8 mouse cellular contexts compared by ENCODE assay signal in the genomic region with DNA sequence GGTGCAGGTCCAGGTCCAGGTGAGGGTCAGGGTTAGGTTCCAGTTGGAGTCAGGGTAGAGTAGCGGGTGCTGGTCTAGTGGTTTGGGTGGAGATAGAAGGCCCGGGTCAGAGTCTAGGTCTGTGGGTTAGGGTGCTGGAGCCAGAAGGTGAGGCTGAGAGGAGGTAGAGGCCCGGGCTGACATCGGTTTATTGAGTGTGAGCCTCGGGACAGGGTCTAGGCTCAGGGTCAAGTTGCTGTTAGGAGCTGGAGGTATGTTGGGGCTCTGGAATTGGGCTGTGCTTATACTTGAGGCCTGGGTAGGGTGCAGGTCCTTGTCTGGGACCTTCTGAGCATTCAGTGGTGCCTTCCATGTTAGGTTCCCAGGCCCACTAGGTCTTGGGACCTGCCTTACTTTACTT. TPM values are rescaled to one million over a fixed set of nuclear protein-coding genes. Genes with fewer than 3 reads are reported as not detected.
DNase-seq lines count a peak whose midpoint lies in the region; ATAC-seq and TF ChIP-seq lines count a peak whose summit lies in the region.

No protein-coding gene starts in this region.

- no peak for DNase-seq in heart, postnatal 25 days (ENCODE audit: low spot score)
- DNase-seq in ES-E14 (ENCODE audit: low read depth, low spot score) (no peak), MN1 (ENCODE audit: low spot score) (no peak)
- DNase-seq in heart, postnatal 0 days (ENCODE audit: low spot score) = no peak
- DNase-seq in liver, postnatal 0 days = no peak
- no peak for DNase-seq in spleen, postnatal 10 days (ENCODE audit: low spot score in 2 of 2)
- no peak for DNase-seq in thymus, postnatal 10 days (ENCODE audit: low spot score in 2 of 2)

- WGBS in heart, embryonic 11.5 days (ENCODE audit: insufficient replicate concordance) = 50% methylated on average over 5 of the region's 5 CpGs
- WGBS in heart, postnatal 0 days = 51% methylated on average over 5 of the region's 5 CpGs
- 36% methylated on average over 5 of the region's 5 CpGs for WGBS in liver, postnatal 0 days (ENCODE audit: insufficient replicate concordance)

- H3K4me2 ChIP-seq in heart, embryonic 11.5 days = peak overlapping the region; percentile 92
- H3K4me2 ChIP-seq in heart, postnatal 0 days (ENCODE audit: low read depth, low read length) = peak overlapping the region; percentile 97
- H3K4me2 ChIP-seq in liver, postnatal 0 days (ENCODE audit: low read depth, low read length) = peak overlapping the region; percentile 98

- peak overlapping the region; percentile 89 for H3K4me3 ChIP-seq in heart, embryonic 11.5 days (ENCODE audit: low read depth, low read length)
- H3K4me3 ChIP-seq in ES-E14 (ENCODE audit: insufficient read depth in 1 of 2, low read depth in 1 of 2, low read length in 2 of 2, poor library complexity in 1 of 2, severe bottlenecking in 1 of 2) = peak overlapping the region; percentile 84 to 89
- H3K4me3 ChIP-seq in heart, postnatal 0 days (ENCODE audit: low read depth, low read length) = peak overlapping the region; percentile 96
- peak overlapping the region; percentile 90 for H3K4me3 ChIP-seq in liver, postnatal 0 days (ENCODE audit: low read depth, low read length)

- peak overlapping the region; percentile 82 for H3K9ac ChIP-seq in heart, embryonic 11.5 days (ENCODE audit: low read depth, low read length)
- H3K9ac ChIP-seq in ES-E14 (ENCODE audit: insufficient read depth, low read depth, low read length, poor library complexity, severe bottlenecking) = peak overlapping the region; percentile 89
- H3K9ac ChIP-seq in heart, postnatal 0 days (replicated peaks; ENCODE audit: low read depth, low read length) = peak overlapping the region; percentile 76
- H3K9ac ChIP-seq in liver, postnatal 0 days (replicated peaks) = peak overlapping the region; percentile 75

- no peaks in the 10 kb centered on the region for H3K36me3 ChIP-seq in heart, embryonic 11.5 days (ENCODE audit: control insufficient read depth, insufficient read depth, low read length)
- H3K36me3 ChIP-seq in ES-E14 (ENCODE audit: control insufficient read depth, insufficient read depth, low read length, poor library complexity, severe bottlenecking) = peaks cover 6% of the 10 kb centered on the region; the same call in 1 of the 2 replicates
- H3K36me3 ChIP-seq in heart, postnatal 0 days (replicated peaks; ENCODE audit: control insufficient read depth, insufficient read depth, low read length) = peaks cover 5% of the 10 kb centered on the region; the same call in 1 of the 2 replicates
- H3K36me3 ChIP-seq in liver, postnatal 0 days (replicated peaks; ENCODE audit: insufficient read depth, low read length) = 0 out of 2 replicates have a peak, but pooled peaks cover 3% of the 10 kb centered on the region

- no peaks in the 10 kb centered on the region for H3K9me3 ChIP-seq in heart, embryonic 11.5 days (replicated peaks; ENCODE audit: control insufficient read depth, low read length)
- H3K9me3 ChIP-seq in ES-E14 (ENCODE audit: control insufficient read depth, insufficient read depth, low read depth, low read length) = no peaks in the 10 kb centered on the region
- no peaks in the 10 kb centered on the region for H3K9me3 ChIP-seq in heart, postnatal 0 days (replicated peaks; ENCODE audit: control insufficient read depth, low read length)
- no peaks in the 10 kb centered on the region for H3K9me3 ChIP-seq in liver, postnatal 0 days (ENCODE audit: low read length)

- intact Hi-C loops in heart, postnatal 25 days (cut with DNase I) = no loop called here

- peaks cover 11% of the 10 kb centered on the region for H3K4me1 ChIP-seq in heart, embryonic 11.5 days (ENCODE audit: control insufficient read depth, insufficient read depth, low read length)
- peaks cover 0 to 6% of the 10 kb centered on the region in 2 experiments; a peak in 1 of 4 replicates for H3K4me1 ChIP-seq in ES-E14 (ENCODE audit: control insufficient read depth in 2 of 2, insufficient read depth in 2 of 2, low read length in 2 of 2, poor library complexity in 1 of 2)
- peaks cover 7% of the 10 kb centered on the region for H3K4me1 ChIP-seq in heart, postnatal 0 days (ENCODE audit: control insufficient read depth, insufficient read depth)
- peaks cover 15% of the 10 kb centered on the region for H3K4me1 ChIP-seq in liver, postnatal 0 days (ENCODE audit: insufficient read depth)

- in situ Hi-C loops in ES-E14 (cut with MboI; ENCODE audit: low sequenced_read_pairs in 2 of 2, unreplicated experiment in 2 of 2) = no loop called here

- TF ChIP-seq EP300 in heart, postnatal 0 days (IDR thresholded peaks at IDR 0.05; ENCODE audit: low read depth) = no peak
- no peak for TF ChIP-seq EP300 in liver, postnatal 0 days (IDR thresholded peaks at IDR 0.05; ENCODE audit: low read depth)

- H3K27ac ChIP-seq in heart, embryonic 11.5 days (ENCODE audit: low read depth, low read length) = no peak overlapping the region
- no peak overlapping the region for H3K27ac ChIP-seq in ES-E14 (ENCODE audit: insufficient read depth, low read depth, low read length, poor library complexity, severe bottlenecking)
- H3K27ac ChIP-seq in heart, postnatal 0 days (ENCODE audit: low read depth) = no peak overlapping the region
- H3K27ac ChIP-seq in liver, postnatal 0 days (ENCODE audit: low read depth) = 0 out of 2 replicates have a peak overlapping the region, but pooled peaks have one; percentile 12

- no peak for TF ChIP-seq CTCF in heart, postnatal 0 days (IDR thresholded peaks at IDR 0.05; ENCODE audit: low read depth)
- TF ChIP-seq CTCF in liver, postnatal 0 days (IDR thresholded peaks at IDR 0.05; ENCODE audit: low read depth) = no peak

- H3K27me3 ChIP-seq in heart, embryonic 11.5 days (ENCODE audit: control insufficient read depth, insufficient read depth, low read length) = no peaks in the 10 kb centered on the region
- no peaks in the 10 kb centered on the region for H3K27me3 ChIP-seq in heart, postnatal 0 days (ENCODE audit: control insufficient read depth, insufficient read depth, low read length)
- H3K27me3 ChIP-seq in liver, postnatal 0 days (ENCODE audit: insufficient read depth, low read length) = no peaks in the 10 kb centered on the region

- no peak for ATAC-seq in heart, embryonic 11.5 days (replicated peaks; ENCODE audit: insufficient number of reproducible peaks, low FRiP score, low TSS enrichment)
- ATAC-seq in heart, postnatal 0 days (ENCODE audit: insufficient read depth, low read depth) = no peak
- no peak for ATAC-seq in liver, postnatal 0 days

TF ChIP-seq in ES-E14, 5 proteins besides CTCF, POLR2A, EP300 and RAD21:
- no peak for TF ChIP-seq ZC3H11A (IDR thresholded peaks at IDR 0.05; ENCODE audit: borderline replicate concordance, low read depth, low read length)
- TF ChIP-seq MAFK (IDR thresholded peaks at IDR 0.05; ENCODE audit: insufficient read depth, low read depth, low read length) = no peak
- no peak for TF ChIP-seq HCFC1 (IDR thresholded peaks at IDR 0.05; ENCODE audit: borderline replicate concordance, insufficient read depth, low read length)
- no peak for TF ChIP-seq CHD2 (IDR thresholded peaks at IDR 0.05; ENCODE audit: low read depth, low read length)
- TF ChIP-seq ZNF384 (IDR thresholded peaks at IDR 0.05; ENCODE audit: low read depth, low read length) = no peak

RNA-seq across cellular contexts. Expression of a gene that starts 0.9 kb away (rescaled TPM):
- polyA plus RNA-seq in heart, embryonic 11.5 days (2014; fragmentation: Nextera tagmentation; extraction: Ambion mirVana) = 2.6 and 4.3 TPM in 2 replicates
- total RNA-seq in heart, postnatal 25 days (2021) = 1 to 10 TPM; 5.7 to 5.9 TPM
- total RNA-seq in ES-E14 (2012; rRNA removed) = 7.9 and 9.2 TPM in 2 replicates
- 2.0 and 3.4 TPM in 2 replicates for total RNA-seq in heart, postnatal 0 days (2014; rRNA removed; ENCODE audit: low replicate concordance)
- polyA plus RNA-seq in heart, postnatal 0 days (2015; fragmentation: Nextera tagmentation; extraction: Ambion mirVana) = 2.8 TPM in 2 replicates
- 2.2 and 2.5 TPM in 2 replicates for polyA plus RNA-seq in liver, postnatal 0 days (2015; fragmentation: Nextera tagmentation; extraction: Ambion mirVana)

RNA-seq across cellular contexts. Expression of a gene that starts 36.2 kb away (rescaled TPM):
- polyA plus RNA-seq in heart, embryonic 11.5 days (2014; fragmentation: Nextera tagmentation; extraction: Ambion mirVana) = 2.8 and 4.5 TPM in 2 replicates
- total RNA-seq in heart, postnatal 25 days (2021) = 10 to 100 TPM in 1 of 2 experiments, 1 to 10 TPM in 1; 2.1 to 11.7 TPM
- 0.42 and 0.58 TPM in 2 replicates for total RNA-seq in ES-E14 (2012; rRNA removed)
- 11.1 and 14.0 TPM in 2 replicates for total RNA-seq in heart, postnatal 0 days (2014; rRNA removed; ENCODE audit: low replicate concordance)
- 2.3 and 3.3 TPM in 2 replicates for polyA plus RNA-seq in heart, postnatal 0 days (2015; fragmentation: Nextera tagmentation; extraction: Ambion mirVana)
- polyA plus RNA-seq in liver, postnatal 0 days (2015; fragmentation: Nextera tagmentation; extraction: Ambion mirVana) = 2.4 and 2.5 TPM in 2 replicates

RNA-seq across cellular contexts. Expression of a gene that starts 45.0 kb away (rescaled TPM):
- polyA plus RNA-seq in heart, embryonic 11.5 days (2014; fragmentation: Nextera tagmentation; extraction: Ambion mirVana) = 8.9 and 9.1 TPM in 2 replicates
- 10 to 100 TPM; 16.1 to 17.3 TPM for total RNA-seq in heart, postnatal 25 days (2021)
- 10.3 and 12.2 TPM in 2 replicates for total RNA-seq in ES-E14 (2012; rRNA removed)
- total RNA-seq in heart, postnatal 0 days (2014; rRNA removed; ENCODE audit: low replicate concordance) = 13.8 and 19.0 TPM in 2 replicates
- polyA plus RNA-seq in heart, postnatal 0 days (2015; fragmentation: Nextera tagmentation; extraction: Ambion mirVana) = 3.3 and 4.6 TPM in 2 replicates
- 4.6 and 4.8 TPM in 2 replicates for polyA plus RNA-seq in liver, postnatal 0 days (2015; fragmentation: Nextera tagmentation; extraction: Ambion mirVana)
